Comparison of ENCODE assay signal across 29 mouse cellular contexts in genomic region chr5:38568652-38569051, GRCm38 (mm10).
"Had no signal": no experiment of that assay in that cellular context is flagged by ENCODE, and none has a peak within 500 bp of the region (broad histone marks: within the 10 kb centered on the region; RNA-seq: fewer than 3 reads in every experiment).

No protein-coding gene starts in this region.

- H3K9me3 ChIP-seq: embryonic facial prominence, embryonic 10.5 days; embryonic facial prominence, embryonic 12.5 days; embryonic facial prominence, embryonic 15.5 days; forebrain, embryonic 10.5 days; forebrain, embryonic 12.5 days; forebrain, embryonic 13.5 days; forebrain, embryonic 15.5 days had no signal

- H3K4me1 ChIP-seq: embryonic facial prominence, embryonic 12.5 days; embryonic facial prominence, embryonic 13.5 days; embryonic facial prominence, embryonic 15.5 days; forebrain, embryonic 12.5 days; forebrain, embryonic 13.5 days; forebrain, embryonic 15.5 days had no signal

- ATAC-seq: forebrain, embryonic 13.5 days; forebrain, embryonic 14.5 days; forebrain, embryonic 15.5 days; forebrain, embryonic 16.5 days; forebrain, postnatal 0 days had no signal

- H3K9ac ChIP-seq: embryonic facial prominence, embryonic 12.5 days; embryonic facial prominence, embryonic 13.5 days; embryonic facial prominence, embryonic 15.5 days; forebrain, embryonic 12.5 days; forebrain, embryonic 13.5 days; forebrain, embryonic 15.5 days; forebrain, postnatal 0 days had no signal

- H3K4me2 ChIP-seq: embryonic facial prominence, embryonic 12.5 days; embryonic facial prominence, embryonic 13.5 days; embryonic facial prominence, embryonic 15.5 days; forebrain, embryonic 12.5 days; forebrain, embryonic 13.5 days; forebrain, embryonic 15.5 days had no signal

- H3K36me3 ChIP-seq: embryonic facial prominence, embryonic 10.5 days; embryonic facial prominence, embryonic 12.5 days; embryonic facial prominence, embryonic 13.5 days; embryonic facial prominence, embryonic 15.5 days; forebrain, embryonic 10.5 days; forebrain, embryonic 12.5 days; forebrain, embryonic 15.5 days had no signal

- H3K27ac ChIP-seq: embryonic facial prominence, embryonic 10.5 days; embryonic facial prominence, embryonic 12.5 days; embryonic facial prominence, embryonic 13.5 days; embryonic facial prominence, embryonic 15.5 days; forebrain, embryonic 10.5 days; forebrain, embryonic 12.5 days; forebrain, embryonic 13.5 days; forebrain, embryonic 15.5 days; gastrocnemius, adult 2 months; heart, adult 2 months had no signal

- H3K27me3 ChIP-seq: embryonic facial prominence, embryonic 12.5 days; embryonic facial prominence, embryonic 13.5 days; embryonic facial prominence, embryonic 15.5 days; forebrain, embryonic 12.5 days; forebrain, embryonic 13.5 days; forebrain, embryonic 15.5 days had no signal

- H3K4me3 ChIP-seq: embryonic facial prominence, embryonic 10.5 days; embryonic facial prominence, embryonic 12.5 days; embryonic facial prominence, embryonic 13.5 days; embryonic facial prominence, embryonic 15.5 days; erythroblast, embryonic 14.5 days; forebrain, embryonic 10.5 days; forebrain, embryonic 12.5 days; forebrain, embryonic 13.5 days; forebrain, embryonic 15.5 days; gastrocnemius, adult 2 months; heart, adult 2 months had no signal

- DNase-seq: cerebellum, adult 2 months; cerebellum, adult 8-10 months; cerebellum, adult 9-10 months; cerebellum, adult 9-11 months; cerebellum, postnatal 10 days; cerebellum, postnatal 14 days; cerebellum, postnatal 25 days; cerebellum, postnatal 36 days; embryo, embryonic 11 days; forebrain, postnatal 0 days; gastrocnemius, adult 2 months; gastrocnemius, postnatal 10 days; gastrocnemius, postnatal 14 days; gastrocnemius, postnatal 25 days; gastrocnemius, postnatal 36 days; heart, adult 11 months; heart, adult 18-20 months; heart, adult 2 months had no signal
